Comparison of ENCODE assay signal across 16 mouse cellular contexts in genomic region chr4:105090417-105090816, GRCm38 (mm10).
"Had no signal": no experiment of that assay in that cellular context is flagged by ENCODE, and none has a peak within 500 bp of the region (broad histone marks: within the 10 kb centered on the region; RNA-seq: fewer than 3 reads in every experiment).

No protein-coding gene starts in this region.

- H3K4me1 ChIP-seq: limb, embryonic 12.5 days; limb, embryonic 15.5 days; liver, embryonic 13.5 days had no signal

- H3K4me3 ChIP-seq: limb, embryonic 12.5 days; limb, embryonic 15.5 days; liver, embryonic 13.5 days had no signal

- H3K4me2 ChIP-seq: limb, embryonic 12.5 days; limb, embryonic 15.5 days; liver, embryonic 13.5 days; midbrain, embryonic 11.5 days had no signal

- DNase-seq: kidney, postnatal 14 days; kidney, postnatal 4 days; left cerebral cortex, postnatal 4 days; liver, embryonic 13.5 days; lung, adult 2 months; lung, postnatal 14 days; lung, postnatal 4 days; midbrain, embryonic 14.5 days; right cerebral cortex, postnatal 4 days; thymus, adult 2 months; thymus, postnatal 14 days; thymus, postnatal 4 days had no signal

- H3K27me3 ChIP-seq: limb, embryonic 12.5 days; limb, embryonic 15.5 days; liver, embryonic 13.5 days had no signal

- H3K36me3 ChIP-seq: limb, embryonic 12.5 days; limb, embryonic 15.5 days; liver, embryonic 13.5 days had no signal

- H3K9me3 ChIP-seq: limb, embryonic 12.5 days; limb, embryonic 15.5 days; liver, embryonic 13.5 days had no signal

- H3K27ac ChIP-seq: limb, embryonic 12.5 days; limb, embryonic 15.5 days; liver, embryonic 13.5 days; stomach, postnatal 0 days had no signal

- H3K9ac ChIP-seq: limb, embryonic 12.5 days; limb, embryonic 15.5 days; liver, embryonic 13.5 days had no signal
